In genomic region chr4:106186684-106187083, GRCm38 (mm10) we compare ENCODE assay signal across 13 mouse cellular contexts.
DNase-seq lines count a peak whose midpoint lies in the region; ATAC-seq and TF ChIP-seq lines count a peak whose summit lies in the region.
"Had no signal": no experiment of that assay in that cellular context is flagged by ENCODE, and none has a peak within 500 bp of the region (broad histone marks: within the 10 kb centered on the region; RNA-seq: fewer than 3 reads in every experiment).

No protein-coding gene starts in this region.

- H3K9ac ChIP-seq in forebrain, postnatal 0 days = no peak overlapping the region
- H3K9ac ChIP-seq in forebrain, embryonic 15.5 days (replicated peaks) = no peak overlapping the region
- no peak overlapping the region for H3K9ac ChIP-seq in embryonic facial prominence, embryonic 14.5 days (ENCODE audit: low read depth, low read length)
- H3K9ac ChIP-seq in intestine, embryonic 16.5 days (ENCODE audit: low read depth, low read length) = no peak overlapping the region
- H3K9ac ChIP-seq: lung, embryonic 14.5 days had no signal

- DNase-seq in forebrain, postnatal 0 days = peak; percentile 40
- DNase-seq in layer of hippocampus, adult 18-20 months (ENCODE audit: low spot score in 2 of 2) = peak; percentile 35 to 51
- no peak for DNase-seq in layer of hippocampus, adult 9-10 months (ENCODE audit: low spot score)
- DNase-seq in NIH3T3 (ENCODE audit: low read depth) = peak; percentile 91
- DNase-seq in embryonic facial prominence, embryonic 14.5 days (ENCODE audit: low spot score) = peak; percentile 53
- DNase-seq in B cell, adult 2 months = no peak
- DNase-seq: cerebellum, adult 2 months; lung, embryonic 14.5 days; right cerebral cortex, postnatal 25 days; thymus, postnatal 14 days had no signal

- no peak overlapping the region for H3K4me2 ChIP-seq in forebrain, postnatal 0 days (ENCODE audit: low read depth)
- H3K4me2 ChIP-seq in forebrain, embryonic 15.5 days (replicated peaks) = no peak overlapping the region
- no peak overlapping the region for H3K4me2 ChIP-seq in embryonic facial prominence, embryonic 14.5 days (ENCODE audit: low read depth, low read length)
- H3K4me2 ChIP-seq in intestine, embryonic 16.5 days (ENCODE audit: low read depth, low read length) = no peak overlapping the region
- H3K4me2 ChIP-seq: lung, embryonic 14.5 days had no signal

- no peaks in the 10 kb centered on the region for H3K4me1 ChIP-seq in forebrain, postnatal 0 days (ENCODE audit: insufficient read depth)
- 0 out of 2 replicates have a peak, but pooled peaks cover 3% of the 10 kb centered on the region for H3K4me1 ChIP-seq in forebrain, embryonic 15.5 days
- peaks cover 10% of the 10 kb centered on the region; the same call in 1 of the 2 replicates for H3K4me1 ChIP-seq in embryonic facial prominence, embryonic 14.5 days (ENCODE audit: control insufficient read depth, insufficient read depth, low read length)
- no peaks in the 10 kb centered on the region for H3K4me1 ChIP-seq in intestine, embryonic 16.5 days (ENCODE audit: control insufficient read depth, insufficient read depth, low read length)
- H3K4me1 ChIP-seq: megakaryocyte, embryonic 14.5 days had no signal

- no peak for TF ChIP-seq CTCF in forebrain, postnatal 0 days (IDR thresholded peaks at IDR 0.05; ENCODE audit: low read depth)

- no peak overlapping the region for H3K27ac ChIP-seq in forebrain, postnatal 0 days (ENCODE audit: low read depth, low read length)
- no peak overlapping the region for H3K27ac ChIP-seq in forebrain, embryonic 15.5 days (replicated peaks)
- no peak overlapping the region; the same call in 1 of the 2 replicates for H3K27ac ChIP-seq in embryonic facial prominence, embryonic 14.5 days (replicated peaks; ENCODE audit: low read depth, low read length)
- no peak overlapping the region for H3K27ac ChIP-seq in intestine, embryonic 16.5 days (ENCODE audit: low read length)

- no peak for ATAC-seq in forebrain, postnatal 0 days
- no peak for ATAC-seq in forebrain, embryonic 15.5 days (replicated peaks)
- ATAC-seq in embryonic facial prominence, embryonic 14.5 days (ENCODE audit: low read depth) = no peak
- no peak for ATAC-seq in intestine, embryonic 16.5 days

- H3K27me3 ChIP-seq in forebrain, postnatal 0 days (ENCODE audit: insufficient read depth, low read length) = no peaks in the 10 kb centered on the region
- no peaks in the 10 kb centered on the region for H3K27me3 ChIP-seq in forebrain, embryonic 15.5 days
- no peaks in the 10 kb centered on the region for H3K27me3 ChIP-seq in embryonic facial prominence, embryonic 14.5 days (replicated peaks; ENCODE audit: control insufficient read depth, insufficient read depth, low read length)
- no peaks in the 10 kb centered on the region for H3K27me3 ChIP-seq in intestine, embryonic 16.5 days (replicated peaks; ENCODE audit: control insufficient read depth, insufficient read depth, low read length)
- H3K27me3 ChIP-seq: megakaryocyte, embryonic 14.5 days had no signal

- 69% methylated on average over 7 of the region's 7 CpGs for WGBS in forebrain, postnatal 0 days
- 77% methylated on average over 7 of the region's 7 CpGs for WGBS in forebrain, embryonic 15.5 days
- WGBS in embryonic facial prominence, embryonic 14.5 days = 65% methylated on average over 7 of the region's 7 CpGs
- WGBS in intestine, embryonic 16.5 days = 82% methylated on average over 7 of the region's 7 CpGs

- no peaks in the 10 kb centered on the region for H3K36me3 ChIP-seq in forebrain, postnatal 0 days (ENCODE audit: insufficient read depth)
- H3K36me3 ChIP-seq in forebrain, embryonic 15.5 days = no peaks in the 10 kb centered on the region
- H3K36me3 ChIP-seq in embryonic facial prominence, embryonic 14.5 days (ENCODE audit: control insufficient read depth, insufficient read depth, low read length) = no peaks in the 10 kb centered on the region
- no peaks in the 10 kb centered on the region for H3K36me3 ChIP-seq in intestine, embryonic 16.5 days (ENCODE audit: control insufficient read depth, insufficient read depth, low read length)

- no peaks in the 10 kb centered on the region for H3K9me3 ChIP-seq in forebrain, postnatal 0 days (ENCODE audit: low read length)
- H3K9me3 ChIP-seq in forebrain, embryonic 15.5 days = no peaks in the 10 kb centered on the region
- H3K9me3 ChIP-seq in embryonic facial prominence, embryonic 14.5 days (ENCODE audit: control insufficient read depth, low read length) = no peaks in the 10 kb centered on the region
- H3K9me3 ChIP-seq in intestine, embryonic 16.5 days (ENCODE audit: control insufficient read depth, low read length) = peaks cover 5% of the 10 kb centered on the region; the same call in 1 of the 2 replicates

- no peak overlapping the region for H3K4me3 ChIP-seq in forebrain, postnatal 0 days (ENCODE audit: low read depth, low read length)
- no peak overlapping the region for H3K4me3 ChIP-seq in forebrain, embryonic 15.5 days
- H3K4me3 ChIP-seq in embryonic facial prominence, embryonic 14.5 days (ENCODE audit: low read depth, low read length) = no peak overlapping the region
- H3K4me3 ChIP-seq in intestine, embryonic 16.5 days (ENCODE audit: low read length) = no peak overlapping the region
- H3K4me3 ChIP-seq: megakaryocyte, embryonic 14.5 days had no signal

Comparison
In these comparisons a context has a peak if more than half of its experiments do, and no peak if none do; other contexts are left out.
1. DNase-seq: peak in forebrain, postnatal 0 days (single experiment), layer of hippocampus, adult 18-20 months (2 of 2), NIH3T3 (single experiment) and embryonic facial prominence, embryonic 14.5 days (single experiment); none in layer of hippocampus, adult 9-10 months (single experiment) and B cell, adult 2 months (0 of 2).